Mouse (Mus musculus) embryo, embryonic 11 days (tissue): Measurements from ENCODE around the gene Nid2.

Experiments used
- DNase-seq: peaks from one replicate; pipeline ENCODE4 v3.0.0-alpha.2; 2015

The Nid2 gene

DNA sequence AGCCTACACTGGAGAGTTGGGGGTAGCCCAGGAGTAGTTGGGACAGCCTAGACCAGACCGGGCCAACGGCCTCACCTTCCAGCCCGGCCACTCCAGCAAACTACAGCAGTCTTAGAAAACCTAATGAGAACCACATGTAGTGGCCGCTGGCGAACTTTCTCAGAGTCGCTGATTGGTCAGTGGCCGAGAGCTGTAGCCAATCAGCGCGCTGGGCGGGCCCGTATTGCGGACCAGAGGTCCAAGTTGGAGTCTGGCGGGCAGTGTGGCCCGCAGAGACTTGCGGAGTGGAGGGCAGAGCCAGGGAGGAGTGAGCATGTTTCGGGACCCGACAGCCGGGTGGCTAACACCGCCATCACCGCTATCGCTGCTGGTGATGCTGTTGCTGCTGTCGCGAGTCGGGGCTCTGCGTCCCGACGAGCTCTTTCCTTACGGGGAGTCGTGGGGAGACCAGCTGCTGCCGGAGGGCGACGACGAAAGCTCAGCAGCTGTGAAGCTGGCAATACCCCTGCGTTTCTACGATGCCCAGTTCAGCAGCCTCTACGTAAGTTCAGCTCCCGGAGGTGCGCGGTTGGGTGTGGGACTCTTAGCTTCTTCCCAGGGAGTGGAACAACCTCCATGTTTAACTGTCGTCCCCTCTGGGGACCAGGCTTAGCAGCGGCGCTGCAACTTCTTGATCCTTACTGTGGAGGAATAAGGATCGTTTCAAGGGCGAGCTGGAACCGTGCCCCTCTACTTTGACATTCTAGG, at the start of gene Nid2:
Nid2 (plus strand) TSS at position 241 of the 747 bp plus-strand sequence.
- peak; percentile 97 for DNase-seq

DNA sequence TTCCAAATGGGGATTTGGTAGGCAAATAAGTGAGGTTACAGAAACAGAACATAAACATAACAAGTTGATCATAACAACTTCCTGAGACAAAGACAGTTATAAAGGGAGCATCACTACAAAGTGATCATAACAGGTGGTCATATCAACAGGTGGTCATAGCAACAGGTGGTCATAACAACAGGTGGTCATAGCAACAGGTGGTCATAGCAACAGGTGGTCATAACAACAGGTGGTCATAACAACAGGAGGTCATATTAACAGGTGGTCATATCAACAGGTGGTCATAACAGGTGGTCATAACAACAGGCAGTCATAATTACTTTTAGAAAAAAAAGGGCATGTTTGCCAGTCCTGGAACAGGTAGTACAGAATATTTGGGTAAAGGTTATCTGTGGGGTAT, 49.5 kb upstream of the Nid2 start:
- DNase-seq, result no peak

DNA sequence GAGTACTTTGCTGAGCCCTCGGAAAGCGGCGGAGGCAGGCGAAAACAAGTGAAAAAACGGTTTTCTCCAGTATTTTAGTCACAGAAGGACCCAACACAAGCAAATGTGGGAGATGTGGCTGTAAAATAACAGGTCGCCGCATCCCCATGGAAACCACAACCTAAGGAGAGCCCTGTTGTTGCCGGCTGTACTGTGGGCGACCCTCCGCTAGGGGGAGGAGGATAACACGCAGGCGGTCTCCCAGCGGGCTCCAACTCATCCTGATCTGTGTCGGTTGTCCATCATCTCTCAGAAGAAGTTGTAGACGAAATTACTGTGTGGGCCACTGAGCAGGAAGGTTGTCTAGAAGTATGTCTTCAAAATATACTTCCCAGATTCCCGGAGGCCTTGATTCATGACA, 45.4 kb upstream of the Nid2 start:
- peak; percentile 85 for DNase-seq

DNA sequence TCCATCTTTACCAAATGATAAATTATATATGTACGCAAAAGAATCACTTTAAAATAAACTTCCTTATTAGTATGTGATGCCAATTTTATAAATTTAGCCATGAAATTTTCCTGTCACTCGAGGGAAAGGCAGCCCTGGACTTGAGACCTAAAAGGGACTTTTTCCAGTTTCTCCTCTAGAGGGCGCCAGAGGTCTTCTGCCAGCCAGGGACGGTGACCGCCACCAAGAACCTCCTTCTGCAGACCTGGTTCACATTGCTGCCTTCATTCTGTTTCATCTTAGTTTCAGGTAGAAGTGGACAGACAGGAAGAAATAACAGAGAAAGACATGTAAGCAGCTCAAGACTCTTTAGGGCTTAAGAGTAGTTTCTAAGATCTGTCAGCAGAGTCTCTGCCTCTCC, 44.6 kb upstream of the Nid2 start:
- peak; percentile 80 for DNase-seq

DNA sequence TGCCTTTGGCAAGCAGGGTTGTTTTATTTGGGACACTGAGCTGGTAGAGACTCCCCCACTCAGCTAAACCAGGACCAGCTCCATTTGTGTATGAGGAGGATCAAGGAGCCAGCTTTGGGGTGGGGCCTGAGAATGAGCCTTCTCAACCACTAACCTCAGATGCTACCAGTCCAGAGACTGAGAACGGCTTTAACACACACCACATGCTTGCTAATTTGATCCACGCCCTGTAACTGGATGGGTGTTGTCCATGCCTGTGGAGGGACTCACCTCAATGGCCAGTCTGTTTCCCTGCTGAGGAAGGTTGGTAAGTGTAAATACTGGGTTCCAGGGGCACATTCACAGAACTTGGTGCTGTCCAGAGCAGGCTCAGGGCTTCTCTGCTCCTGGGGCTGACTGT, 44.1 kb upstream of the Nid2 start:
- peak; percentile 28 for DNase-seq

DNA sequence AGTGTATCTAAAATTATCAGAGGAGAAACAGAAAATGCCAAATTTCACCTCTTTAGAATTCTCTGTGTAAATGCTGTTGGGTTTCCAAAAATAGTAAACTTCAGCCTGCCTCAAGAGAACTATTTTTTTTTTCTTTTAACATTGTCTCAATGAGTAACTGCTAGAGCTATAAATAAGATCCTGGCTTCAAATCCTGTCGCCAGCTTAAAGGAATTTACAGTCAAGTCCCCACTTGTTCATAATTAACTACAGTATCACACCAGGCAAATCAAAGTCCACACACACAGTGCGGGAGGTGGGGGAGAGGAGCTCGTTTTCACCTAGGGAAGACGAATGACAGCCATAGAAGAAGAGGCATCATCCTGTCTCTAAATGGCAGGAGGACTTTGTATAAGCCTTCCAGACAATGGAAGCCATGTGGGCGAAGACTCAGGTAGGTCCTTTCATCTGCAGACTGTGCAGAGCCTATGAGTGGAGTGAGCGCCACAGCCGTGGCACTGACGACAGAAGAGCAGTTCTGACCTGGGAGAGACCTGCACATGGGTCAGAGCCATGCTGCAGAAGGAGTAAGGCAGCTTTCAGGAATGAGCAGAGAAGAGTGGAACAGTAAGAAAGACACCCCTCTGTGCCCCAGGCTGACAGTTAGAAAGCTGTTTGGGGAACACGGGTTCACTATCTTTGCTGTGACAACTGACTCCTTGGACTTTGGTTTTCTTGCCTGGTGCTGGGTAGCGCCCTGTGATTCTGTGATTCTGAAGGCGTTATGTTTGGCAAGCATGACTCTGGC, 43.2 kb upstream of the Nid2 start:
- DNase-seq, result no peak

DNA sequence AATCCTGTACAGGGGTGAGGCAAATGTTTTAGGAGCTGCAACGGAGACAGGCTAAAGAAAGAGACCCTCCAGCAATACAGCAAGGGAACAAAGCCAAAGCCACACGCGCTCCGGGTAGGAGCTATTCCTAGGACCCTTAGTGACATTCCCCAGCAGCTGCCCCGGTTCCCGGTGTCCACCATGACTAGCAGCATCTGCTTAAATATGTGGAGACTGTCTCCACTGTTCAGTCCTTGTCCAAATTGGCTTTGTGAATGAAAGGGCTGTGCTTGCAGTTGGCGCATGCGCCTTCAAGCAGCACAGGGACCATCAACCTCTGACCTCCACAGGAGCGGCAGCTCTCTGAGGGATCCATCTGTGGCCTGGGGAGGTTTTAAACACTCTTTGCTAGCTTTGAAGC, 41.9 kb upstream of the Nid2 start:
- DNase-seq, result peak; percentile 53

DNA sequence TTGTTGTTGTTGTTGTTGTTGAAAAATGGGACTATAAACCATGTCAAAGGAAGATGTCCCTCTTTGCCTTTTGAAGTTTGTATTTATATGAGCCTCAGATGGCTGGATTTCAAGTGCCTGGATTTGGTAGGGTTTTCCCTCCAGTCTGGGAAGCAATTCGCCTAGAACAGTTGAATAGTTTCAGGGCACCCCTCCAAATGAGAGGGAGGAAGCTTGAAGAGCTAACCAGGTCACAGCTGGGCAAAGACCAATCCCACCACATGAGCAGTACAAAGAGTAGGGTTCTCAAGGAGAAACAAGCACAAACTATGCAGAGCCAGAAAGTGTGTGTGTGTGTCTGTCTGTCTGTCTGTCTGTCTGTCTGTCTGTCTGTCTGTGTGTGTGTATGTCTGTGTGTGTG, 39.3 kb upstream of the Nid2 start:
- no peak for DNase-seq

DNA sequence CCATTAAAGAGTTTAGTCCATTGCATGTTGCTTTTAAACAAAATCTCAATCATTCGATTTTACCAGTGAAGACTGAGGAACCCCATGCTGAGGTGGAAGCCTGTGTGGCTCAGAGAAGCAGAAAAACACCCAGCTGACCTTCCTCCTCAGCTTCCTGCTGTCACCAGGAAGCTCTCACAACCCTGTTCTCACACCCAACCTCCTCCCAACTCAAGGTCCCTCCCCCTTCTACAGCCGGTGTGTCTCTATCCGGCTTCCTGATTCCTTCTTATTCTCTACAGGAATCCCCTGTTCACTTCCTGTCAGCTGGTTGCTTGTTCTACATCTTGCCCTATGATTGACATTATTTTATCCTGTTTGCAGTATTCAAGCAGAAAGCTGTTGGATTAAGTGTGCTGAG, 38.0 kb upstream of the Nid2 start:
- no peak for DNase-seq

DNA sequence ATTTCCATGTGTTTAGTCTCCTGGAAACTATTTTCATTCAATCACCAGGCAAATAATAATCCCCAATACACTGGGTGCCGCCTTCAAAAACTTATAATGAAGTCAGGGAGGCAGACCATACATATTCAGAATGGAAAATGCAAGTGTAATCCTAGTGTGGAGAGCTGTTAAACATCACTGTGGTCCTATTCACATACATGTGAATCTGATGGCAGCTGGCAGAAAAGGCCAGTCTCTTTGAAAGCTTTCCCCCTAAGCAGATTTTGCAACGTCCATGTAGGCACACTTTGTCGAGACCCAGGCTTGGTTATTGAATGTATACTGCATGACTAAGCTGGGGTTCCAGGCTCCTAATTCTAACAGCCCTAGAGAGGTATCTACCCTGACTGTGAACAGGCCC, 32.0 kb upstream of the Nid2 start:
- DNase-seq, result no peak

DNA sequence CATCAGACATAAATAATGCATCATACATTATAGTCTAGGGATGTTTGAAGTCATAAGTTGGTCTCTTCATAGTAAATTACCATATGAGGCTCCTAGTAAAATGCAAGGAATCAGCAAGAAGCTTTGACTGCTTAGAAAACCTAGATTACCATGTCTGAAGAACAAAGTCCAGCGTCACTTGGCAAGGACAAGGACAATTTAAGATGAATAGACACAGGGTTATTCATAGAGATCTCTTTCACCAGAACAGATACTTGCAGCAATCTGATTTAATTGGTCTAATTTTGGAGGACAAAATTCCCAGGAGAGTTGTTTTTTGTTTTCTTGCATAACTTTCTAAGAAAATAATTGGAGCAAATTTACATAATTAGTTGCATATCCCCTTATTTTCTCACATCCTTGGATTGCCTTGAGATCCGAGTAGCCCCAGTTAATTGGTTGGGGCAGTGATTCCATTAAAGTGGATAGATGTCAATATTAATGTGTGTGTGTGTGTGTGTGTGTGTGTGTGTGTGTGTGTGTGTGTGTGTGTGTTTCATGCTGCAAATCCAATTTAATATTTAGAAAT, 30.9 kb upstream of the Nid2 start:
- DNase-seq, result no peak

DNA sequence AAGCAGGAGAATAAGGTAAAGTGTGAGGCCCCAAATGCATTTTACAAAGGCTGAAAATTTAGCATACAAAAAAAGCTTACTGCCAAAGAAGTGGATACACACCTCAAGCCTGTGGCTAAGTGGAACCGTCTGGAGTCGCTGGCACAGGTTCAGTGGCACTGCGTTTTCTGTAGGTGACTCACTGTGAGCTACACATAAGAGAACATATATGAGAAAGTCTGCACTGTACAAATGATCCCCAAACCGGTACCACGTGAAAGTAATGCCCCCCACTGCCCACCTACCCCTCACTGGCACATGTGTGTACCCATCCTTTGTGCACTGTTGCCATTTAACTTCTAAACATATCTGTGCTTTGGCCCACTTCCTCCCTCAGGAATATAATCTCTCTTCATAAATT, 22.8 kb upstream of the Nid2 start:
- no peak for DNase-seq

DNA sequence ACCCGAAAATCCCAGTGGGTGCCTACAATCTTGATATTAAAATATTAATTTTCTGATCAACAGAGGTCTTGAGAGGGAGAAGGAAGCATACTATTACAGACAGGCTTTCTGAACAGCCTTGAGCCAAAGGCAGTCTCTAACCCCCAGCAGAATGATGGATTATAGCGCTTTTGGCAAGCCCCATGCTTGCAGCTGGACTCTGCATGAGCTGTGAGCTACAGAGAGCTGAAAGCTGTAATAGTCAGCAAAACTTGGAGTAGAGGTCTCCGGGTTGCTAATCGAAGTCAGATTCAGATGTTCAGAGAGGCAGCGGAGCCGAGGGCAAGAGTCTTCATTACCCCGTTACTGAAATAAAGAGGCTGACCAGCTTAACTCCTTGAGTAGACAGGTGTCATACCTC, 22.3 kb upstream of the Nid2 start:
- no peak for DNase-seq

DNA sequence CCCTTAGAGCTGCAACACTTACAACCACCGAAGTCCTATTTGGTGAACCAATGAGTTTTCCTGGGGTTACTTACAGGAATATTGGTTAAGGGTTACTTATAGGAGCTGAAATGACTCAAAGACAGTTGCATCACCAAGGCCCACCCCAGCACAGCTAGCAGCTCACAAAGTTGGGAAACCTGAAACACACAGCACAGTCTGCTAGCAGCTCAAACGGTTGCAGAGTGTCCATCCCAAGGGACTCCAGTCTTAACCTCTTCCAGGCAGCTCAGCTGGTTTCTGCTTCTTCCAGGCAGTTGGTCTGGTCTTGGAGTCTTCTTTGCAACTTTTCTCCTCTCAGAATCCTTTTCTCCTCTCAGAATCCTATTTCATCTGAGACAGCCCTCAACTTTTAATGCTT, 19.0 kb upstream of the Nid2 start:
- DNase-seq, result no peak

DNA sequence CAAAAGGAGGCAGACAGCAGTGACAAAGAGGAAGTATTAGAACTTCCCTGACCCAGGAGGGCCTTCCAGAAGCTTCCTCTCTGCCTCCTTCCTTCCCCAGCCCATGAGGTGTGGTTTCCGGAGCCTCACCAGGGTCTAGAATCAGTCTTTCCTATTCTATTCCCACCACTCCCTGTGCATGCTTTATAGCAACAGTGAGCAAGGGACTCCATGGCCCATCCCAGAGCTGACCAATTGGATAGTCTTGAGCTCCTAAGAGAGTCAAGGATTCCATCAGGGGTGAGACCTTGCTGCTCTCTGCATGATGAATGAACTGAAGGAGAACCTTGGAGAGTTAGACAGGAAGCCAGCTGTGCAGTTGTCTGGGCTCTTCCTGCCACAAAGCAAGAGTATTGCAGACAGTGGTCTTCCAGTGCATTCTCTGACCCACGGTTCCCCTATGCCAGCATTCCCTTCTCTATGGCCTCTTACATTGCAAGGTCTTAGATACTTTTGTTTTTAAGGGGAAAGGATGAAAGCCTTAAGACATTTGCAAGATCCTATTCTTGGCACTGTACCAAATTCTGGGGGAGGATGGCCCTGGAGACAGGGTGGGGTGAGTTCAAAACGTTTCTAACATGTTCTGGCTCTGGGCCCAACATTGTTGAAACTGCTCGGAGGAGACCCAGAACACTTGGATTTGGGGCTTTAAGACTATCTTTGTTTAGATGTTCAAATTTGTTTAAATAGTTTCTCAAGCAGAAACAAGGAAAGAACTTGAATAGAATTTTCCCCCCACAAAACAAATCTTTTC, 17.4 kb upstream of the Nid2 start:
- DNase-seq, result no peak

DNA sequence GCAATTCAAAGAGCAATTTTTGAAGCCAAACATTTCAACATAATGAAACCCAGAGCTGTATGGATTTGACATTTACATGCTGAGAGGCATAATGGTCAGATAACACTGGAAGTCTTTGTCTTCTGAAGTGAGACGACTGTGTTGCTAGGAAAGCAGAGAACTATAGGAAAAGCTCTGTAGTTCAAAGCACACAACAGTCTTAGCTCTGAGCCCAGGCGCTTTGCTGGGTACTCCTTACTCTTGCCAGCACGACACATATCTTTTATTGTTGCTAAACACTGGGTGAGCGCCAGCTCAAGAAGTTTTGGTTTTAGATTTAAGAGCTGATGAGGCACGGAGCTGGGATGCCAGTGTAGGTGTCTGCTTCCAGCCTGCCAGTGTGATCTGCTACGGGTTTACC, 15.8 kb upstream of the Nid2 start:
- no peak for DNase-seq

DNA sequence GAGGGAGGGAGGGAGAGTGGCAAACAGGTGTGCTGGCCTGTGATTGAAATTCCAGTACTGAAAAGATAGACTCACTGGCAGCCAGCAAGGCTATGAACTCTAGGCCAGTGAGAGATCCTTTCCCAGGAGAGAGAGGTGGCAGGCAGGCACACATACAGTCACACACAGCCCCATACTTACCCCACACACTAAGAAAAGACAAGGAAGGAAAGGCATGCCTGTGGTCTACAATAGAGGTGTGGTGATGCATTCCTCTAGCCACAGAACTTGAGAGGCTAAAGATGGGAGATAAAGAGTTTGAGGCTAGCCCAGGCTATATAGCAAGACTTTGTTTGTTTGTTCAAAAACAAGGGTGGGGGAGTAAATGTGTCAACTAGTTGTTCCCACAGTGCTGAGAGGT, 13.5 kb upstream of the Nid2 start:
- no peak for DNase-seq

DNA sequence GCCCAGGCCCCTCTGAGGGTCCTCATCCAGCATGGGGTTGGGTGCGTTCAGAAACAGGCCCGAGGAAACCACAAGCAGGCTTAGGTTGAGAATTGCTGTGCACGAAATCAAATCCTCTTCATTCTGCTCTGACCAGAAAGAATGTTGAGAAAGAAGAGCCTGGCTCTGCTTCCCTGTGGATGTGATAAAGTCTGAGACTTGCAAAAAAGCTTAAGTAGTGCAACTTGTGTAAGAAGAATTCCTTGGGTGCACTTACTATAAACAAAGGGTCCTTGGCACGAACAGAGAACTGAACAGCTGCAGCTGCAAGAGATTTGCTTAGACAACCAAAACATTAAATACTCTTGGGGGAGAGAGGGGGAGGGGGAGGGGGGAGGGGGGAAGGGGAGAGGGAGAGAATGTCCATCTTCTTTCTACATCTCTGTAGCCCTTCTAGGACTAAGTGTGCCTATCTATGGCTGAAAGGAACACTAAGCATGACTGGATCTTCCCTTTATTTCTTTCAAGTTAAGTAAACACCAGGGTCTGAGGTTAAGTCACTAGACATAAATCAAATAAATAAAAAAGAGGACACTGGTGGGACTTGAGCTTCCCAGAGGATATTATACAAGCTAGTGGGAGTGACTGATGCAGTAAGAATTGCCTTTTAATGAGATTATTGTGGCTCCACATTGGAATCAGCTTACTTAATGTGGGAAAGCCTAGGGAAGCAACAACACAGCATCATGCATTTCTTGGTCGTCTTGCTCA, 12.8 kb upstream of the Nid2 start:
- no peak for DNase-seq

DNA sequence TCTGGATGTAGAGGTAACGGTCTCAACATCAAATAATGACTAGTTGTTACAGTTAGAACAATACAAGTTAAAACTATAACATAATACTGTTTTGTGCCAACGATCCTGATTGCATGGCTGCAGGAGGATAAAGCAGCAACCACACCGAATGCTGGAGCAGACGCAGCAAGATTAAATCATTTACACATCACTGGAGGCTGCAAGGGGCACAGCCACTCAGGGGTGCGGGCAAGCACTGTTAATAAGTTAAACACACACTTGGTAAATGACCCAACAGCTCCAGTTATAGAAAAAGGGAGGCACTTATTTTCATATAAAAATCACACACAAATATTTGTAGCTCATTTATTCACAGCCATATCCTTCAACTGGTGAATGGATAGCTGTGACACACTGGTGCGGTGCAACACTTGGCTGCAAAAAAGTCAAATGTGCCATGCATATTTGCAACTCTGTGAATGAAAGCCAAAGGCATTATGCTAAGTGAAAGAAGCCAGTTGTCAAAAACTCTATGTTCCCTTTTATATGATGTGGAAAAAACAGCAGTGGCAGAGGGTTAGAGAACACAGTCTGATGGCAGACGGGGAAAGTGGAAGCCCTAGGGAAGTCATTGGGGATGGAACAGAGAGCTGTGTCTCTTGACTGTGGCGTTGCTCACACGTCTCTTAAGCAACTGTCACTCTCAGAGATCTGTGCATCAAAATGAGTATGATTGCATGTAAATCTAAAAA, 11.5 kb upstream of the Nid2 start:
- no peak for DNase-seq

DNA sequence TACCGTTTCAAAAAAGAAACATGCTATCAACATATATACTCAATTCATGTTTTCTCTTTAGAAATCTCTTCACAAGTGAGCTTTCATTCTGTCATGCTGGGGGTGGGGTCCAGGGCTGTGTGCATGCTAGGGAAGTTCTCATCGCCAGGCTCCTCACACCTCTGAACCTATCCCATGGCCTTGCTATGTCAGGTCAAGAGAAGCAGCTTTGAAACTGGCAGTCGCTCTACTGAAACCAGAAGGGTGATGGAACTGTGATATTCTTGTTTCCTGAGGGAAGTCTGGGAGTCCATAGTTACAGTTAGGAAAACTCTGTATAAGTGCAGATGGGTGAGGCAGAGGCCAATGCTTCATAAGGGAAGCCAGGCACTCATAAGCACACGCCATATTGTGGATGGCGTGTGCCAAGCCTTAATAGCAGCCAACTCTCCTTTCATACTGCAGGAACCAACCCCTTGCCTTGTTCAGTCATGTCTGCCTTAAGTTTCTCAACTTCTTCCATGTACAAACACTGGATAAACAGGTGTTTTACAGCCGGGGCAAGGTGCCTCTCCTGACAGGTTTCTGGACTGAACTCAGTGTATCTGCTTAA, 10.8 kb upstream of the Nid2 start:
- DNase-seq, result no peak

DNA sequence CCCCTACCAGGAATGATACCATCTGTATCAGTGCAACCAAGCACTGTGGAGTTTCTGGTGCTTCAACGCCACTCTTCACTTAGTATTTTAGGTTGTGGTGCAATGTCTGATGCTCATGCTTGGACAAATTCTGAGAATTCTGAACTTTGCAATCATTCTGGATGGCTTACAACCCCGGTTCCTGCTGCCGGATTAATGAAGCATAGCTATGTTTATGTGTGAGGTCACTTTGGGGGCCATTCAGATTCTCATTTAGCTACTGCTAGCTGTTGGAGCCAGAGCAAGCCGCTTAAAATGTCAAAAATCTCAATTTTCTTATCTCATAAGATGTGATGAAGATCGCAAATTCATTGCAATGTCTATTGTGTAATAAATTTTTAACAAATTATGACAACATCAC, 6.2 kb upstream of the Nid2 start:
- no peak for DNase-seq

DNA sequence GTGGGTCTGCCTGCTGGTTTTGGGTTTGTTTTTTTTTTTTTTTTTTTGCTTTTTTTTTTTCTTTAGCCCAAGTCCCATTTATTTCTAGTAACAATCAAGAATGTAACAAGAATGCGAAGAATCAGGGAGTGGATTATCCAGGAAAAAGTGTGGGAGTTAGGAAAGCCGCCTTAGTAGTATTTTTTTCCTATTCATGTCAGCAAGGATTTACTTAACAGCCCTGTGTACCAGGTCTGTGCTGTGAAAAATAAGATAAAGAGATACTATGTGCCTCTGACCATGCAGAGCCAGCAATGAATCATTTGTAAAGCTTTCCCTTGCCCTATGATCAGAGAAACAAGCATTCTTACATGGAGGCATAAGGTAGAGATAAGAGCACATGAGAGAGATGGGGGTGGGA, 4.8 kb upstream of the Nid2 start:
- DNase-seq, result no peak
